Mouse (Mus musculus): ENCODE data around the gene Mup17. TPM values are rescaled to one million over a fixed set of nuclear protein-coding genes. Genes with fewer than 3 reads are reported as not detected.
"Not testable (repeated sequence)": the region's sequence is repeated elsewhere in the genome, so short reads cannot be mapped to it uniquely, and the experiment has no call there.

Mup17 gene
- polyA plus RNA-seq (2014; fragmentation: Nextera tagmentation; extraction: Ambion mirVana), result not detected in 2 replicates

GRCm38 (mm10) chr4:61595771-61596170, at the start of gene Mup17:
Gene Mup17 (minus strand): TSS chr4:61595871.
- H3K36me3 ChIP-seq (ENCODE audit: insufficient read depth); DNase-seq; H3K4me2 ChIP-seq; H3K9ac ChIP-seq; H3K27ac ChIP-seq (ENCODE audit: low read depth); H3K27me3 ChIP-seq (ENCODE audit: insufficient read depth, low read length); H3K9me3 ChIP-seq (ENCODE audit: low read depth, low read length); H3K4me3 ChIP-seq (ENCODE audit: low read depth, low read length); ATAC-seq (ENCODE audit: insufficient read depth); H3K4me1 ChIP-seq (ENCODE audit: insufficient read depth): not testable (repeated sequence)
- WGBS, result 71% methylated on average over 2 of the region's 4 CpGs

DNA sequence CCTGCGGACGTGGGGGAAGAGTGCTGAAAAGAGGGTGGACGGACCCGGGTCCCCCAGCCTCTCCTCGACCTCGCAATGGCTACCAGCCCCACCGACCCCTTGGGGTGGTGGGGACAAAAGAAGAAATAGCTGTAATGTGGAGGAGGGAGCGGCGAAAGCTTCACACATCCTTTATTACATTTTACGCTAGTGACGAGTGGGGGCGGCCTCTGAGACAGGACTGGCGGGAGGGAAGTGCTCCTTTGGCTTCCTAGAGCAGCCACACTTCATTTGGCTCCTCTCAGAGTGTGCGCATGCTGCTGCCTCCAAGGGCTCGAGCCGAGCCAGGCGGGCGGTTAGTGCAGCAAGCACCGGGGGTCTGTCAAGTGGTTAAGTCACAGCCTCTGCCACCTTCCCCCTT, 24.1 kb downstream of the Mup17 start:
- H3K9me3 ChIP-seq (ENCODE audit: low read depth, low read length); H3K27me3 ChIP-seq (ENCODE audit: insufficient read depth, low read length); DNase-seq; H3K4me2 ChIP-seq; H3K9ac ChIP-seq; H3K4me3 ChIP-seq (ENCODE audit: low read depth, low read length); H3K27ac ChIP-seq (ENCODE audit: low read depth); H3K36me3 ChIP-seq (ENCODE audit: insufficient read depth); H3K4me1 ChIP-seq (ENCODE audit: insufficient read depth); ATAC-seq (ENCODE audit: insufficient read depth): not testable (repeated sequence)
- 84% methylated on average over 19 of the region's 19 CpGs for WGBS

GRCm38 (mm10) chr4:61555887-61556286, 39.8 kb downstream of the Mup17 start:
- H3K4me2 ChIP-seq; DNase-seq; H3K27me3 ChIP-seq (ENCODE audit: insufficient read depth, low read length); H3K9ac ChIP-seq; H3K27ac ChIP-seq (ENCODE audit: low read depth); H3K9me3 ChIP-seq (ENCODE audit: low read depth, low read length); H3K4me1 ChIP-seq (ENCODE audit: insufficient read depth); H3K36me3 ChIP-seq (ENCODE audit: insufficient read depth); H3K4me3 ChIP-seq (ENCODE audit: low read depth, low read length); ATAC-seq (ENCODE audit: insufficient read depth): not testable (repeated sequence)
- peak; percentile 46 for TF ChIP-seq CTCF (IDR thresholded peaks at IDR 0.05; ENCODE audit: low read depth)
- WGBS, result 56% methylated on average over 2 of the region's 2 CpGs

Other genes starting within 250 kb of the Mup17 start
- gene Mup15, start 156.1 kb downstream of the Mup17 start, polyA plus RNA-seq (2014; fragmentation: Nextera tagmentation; extraction: Ambion mirVana), result not detected in 2 replicates
- gene Mup16, start 76.3 kb downstream of the Mup17 start, polyA plus RNA-seq (2014; fragmentation: Nextera tagmentation; extraction: Ambion mirVana), result not detected in 2 replicates
- not detected in 2 replicates for gene Mup18, start 78.3 kb upstream of the Mup17 start, polyA plus RNA-seq (2014; fragmentation: Nextera tagmentation; extraction: Ambion mirVana)
- gene Mup19, start 186.4 kb upstream of the Mup17 start, polyA plus RNA-seq (2014; fragmentation: Nextera tagmentation; extraction: Ambion mirVana), result not detected in 2 replicates
- gene Mup5, start 239.4 kb upstream of the Mup17 start, polyA plus RNA-seq (2014; fragmentation: Nextera tagmentation; extraction: Ambion mirVana), result not detected in 2 replicates

All from lung, embryonic 14.5 days (tissue).